Mouse (Mus musculus): ENCODE data around the gene Gpn1.

- TF ChIP-seq USF1 (IDR thresholded peaks at IDR 0.05; ENCODE audit: low read depth) (no peak), CEBPB (IDR thresholded peaks at IDR 0.05; ENCODE audit: insufficient read depth, poor library complexity, severe bottlenecking) (no peak), POLR2A (IDR thresholded peaks at IDR 0.05; ENCODE audit: insufficient read length, low read depth) (no peak), MAX (IDR thresholded peaks at IDR 0.05; ENCODE audit: low read depth) (no peak), TCF3 (IDR thresholded peaks at IDR 0.05; ENCODE audit: insufficient read length, low read depth) (no peak), MYOD1 (IDR thresholded peaks at IDR 0.05; ENCODE audit: control insufficient read depth in 1 of 3, insufficient read length in 2 of 3, low read depth in 2 of 3) (no peak), SRF (IDR thresholded peaks at IDR 0.05; ENCODE audit: control insufficient read depth, insufficient read length, low read depth) (no peak), TCF12 (IDR thresholded peaks at IDR 0.05; ENCODE audit: insufficient read depth, poor library complexity, severe bottlenecking) (no peak), REST (IDR thresholded peaks at IDR 0.05; ENCODE audit: insufficient read depth, insufficient read length) (no peak), E2F4 (IDR thresholded peaks at IDR 0.05; ENCODE audit: insufficient read depth) (no peak), POLR2AphosphoS2 (IDR thresholded peaks at IDR 0.05; ENCODE audit: insufficient read length, low read depth) (no peak), MYOG (IDR thresholded peaks at IDR 0.05; ENCODE audit: control insufficient read depth in 1 of 3, insufficient read depth in 1 of 3, insufficient read length in 2 of 3, low read depth in 2 of 3) (no peak)
These were observed 5.3 kb upstream of the Gpn1 start for GRCm38 (mm10) chr5:31489116-31489769.
